Mouse (Mus musculus): ENCODE measurements around the gene Mast3. TPM values are rescaled to one million over a fixed set of nuclear protein-coding genes. Genes with fewer than 3 reads are reported as not detected.

The Mast3 gene
- polyA plus RNA-seq, 1 experiment, result 370 TPM

DNA sequence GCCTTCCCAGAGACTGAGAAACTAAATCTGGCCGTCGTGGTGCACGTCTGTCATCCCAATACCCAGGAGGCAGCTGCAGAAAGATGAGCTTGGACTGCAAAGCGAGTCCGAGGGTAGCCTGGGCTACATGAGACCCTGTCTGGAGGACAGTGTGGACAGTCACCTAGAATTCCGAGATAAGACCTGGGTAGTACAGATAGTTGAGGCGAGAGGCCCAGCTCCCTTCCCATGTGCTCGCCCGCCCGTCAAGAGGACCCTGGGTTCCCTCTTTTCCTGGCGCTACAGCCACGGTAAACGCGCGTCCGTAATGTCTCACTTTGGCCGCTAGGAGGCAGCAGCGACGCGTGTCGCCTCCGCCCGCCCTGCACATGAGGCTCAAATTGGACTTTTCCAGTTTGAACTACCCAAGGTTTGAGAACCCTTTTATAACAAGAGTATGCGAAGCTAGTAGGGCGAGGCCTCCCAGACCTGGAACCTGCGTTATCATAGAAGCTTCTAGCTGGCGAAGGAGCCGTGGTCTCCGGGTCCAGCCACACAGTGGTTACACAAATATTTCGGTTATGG is 16.6 kb upstream of the Mast3 start:
- Histone ChIP-seq H3K27me3 (replicated peaks) (peaks cover 29% of the 10 kb centered on the region), H3K9me3 (peaks cover 15% of the 10 kb centered on the region), H3K4me3 (replicated peaks) (peak overlapping the region; percentile 53), H3K36me3 (replicated peaks; ENCODE audit: low read length) (peaks cover 48% of the 10 kb centered on the region), H3K4me1 (peaks cover 65% of the 10 kb centered on the region)
- TF ChIP-seq FLI1 (IDR thresholded peaks at IDR 0.05; ENCODE audit: low read length) (no peak), GATA1 (IDR thresholded peaks at IDR 0.05; ENCODE audit: borderline replicate concordance, low read length) (no peak)

DNA sequence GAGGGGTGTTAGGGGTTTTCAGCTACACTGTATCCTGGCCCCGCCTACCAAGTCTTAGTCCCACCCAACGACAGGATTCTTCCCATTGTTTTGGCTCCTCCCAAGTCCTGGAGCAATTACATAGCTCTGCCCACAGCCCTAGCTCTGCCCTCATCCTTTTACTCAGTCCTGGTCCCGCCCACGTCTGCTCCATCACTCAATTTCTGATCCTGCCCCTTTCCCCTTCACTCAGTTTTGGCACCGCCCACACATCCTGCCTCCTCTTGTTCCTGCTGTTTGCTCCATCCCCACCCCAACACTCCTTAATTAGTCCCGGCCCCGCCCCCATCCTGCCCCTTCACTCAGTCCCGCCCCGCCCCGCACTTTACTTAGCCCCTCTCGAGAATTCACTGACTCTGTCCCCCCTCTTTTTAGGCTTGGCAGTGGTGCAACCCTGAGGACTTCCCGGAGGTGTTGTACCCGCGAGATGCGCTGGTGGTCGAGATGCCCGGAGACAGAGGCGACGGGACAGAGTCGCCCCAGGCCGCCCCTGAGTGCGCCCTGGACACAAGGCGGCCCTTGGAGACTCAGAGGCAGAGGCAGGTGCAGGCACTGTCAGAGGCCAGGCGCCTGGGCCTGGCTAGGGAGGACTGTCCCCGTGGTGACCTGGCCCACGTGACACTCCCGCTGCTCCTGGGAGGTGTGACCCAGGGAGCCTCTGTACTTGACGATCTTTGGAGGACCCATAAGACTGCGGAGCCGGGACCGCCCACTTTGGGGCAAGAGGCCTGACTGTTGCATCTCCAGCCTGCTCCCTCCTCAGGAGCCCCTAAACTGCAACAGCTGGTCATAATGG is 15.5 kb upstream of the Mast3 start:
- Histone ChIP-seq H3K27me3 (replicated peaks) (peaks cover 17% of the 10 kb centered on the region), H3K4me1 (peaks cover 72% of the 10 kb centered on the region), H3K36me3 (replicated peaks; ENCODE audit: low read length) (peaks cover 59% of the 10 kb centered on the region), H3K9me3 (peaks cover 10% of the 10 kb centered on the region), H3K4me3 (replicated peaks) (no peak overlapping the region)
- no peak for TF ChIP-seq FLI1 (IDR thresholded peaks at IDR 0.05; ENCODE audit: low read length)
- TF ChIP-seq GATA1 (IDR thresholded peaks at IDR 0.05; ENCODE audit: borderline replicate concordance, low read length), result no peak

DNA sequence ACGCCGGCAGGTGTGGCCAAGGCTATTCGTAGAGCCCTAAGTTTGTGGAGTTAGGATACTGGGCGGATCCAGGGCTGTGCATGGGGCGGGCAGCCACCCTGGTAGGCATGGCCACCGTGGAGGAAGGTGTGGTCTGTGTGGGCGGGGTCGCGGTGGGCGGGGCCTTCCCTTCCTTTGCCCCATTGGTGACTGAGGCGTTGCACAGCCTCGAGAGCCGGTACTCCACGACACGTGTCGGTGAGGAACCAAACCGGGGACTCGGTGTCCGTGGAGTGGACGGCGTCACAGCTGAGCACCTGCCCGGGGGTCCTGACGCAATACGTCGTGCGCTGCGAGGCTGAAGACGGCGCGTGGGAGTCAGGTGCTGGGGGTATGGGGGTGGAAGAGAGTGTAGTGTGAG is 11.8 kb upstream of the Mast3 start:
- H3K36me3 ChIP-seq (replicated peaks; ENCODE audit: low read length), result peaks cover 83% of the 10 kb centered on the region
- peaks cover 10% of the 10 kb centered on the region for H3K9me3 ChIP-seq
- TF ChIP-seq FLI1 (IDR thresholded peaks at IDR 0.05; ENCODE audit: low read length), result no peak
- no peak for TF ChIP-seq GATA1 (IDR thresholded peaks at IDR 0.05; ENCODE audit: borderline replicate concordance, low read length)
- H3K4me3 ChIP-seq (replicated peaks), result peak overlapping the region; percentile 92
- H3K27me3 ChIP-seq (replicated peaks), result no peaks in the 10 kb centered on the region
- H3K4me1 ChIP-seq, result peaks cover 79% of the 10 kb centered on the region

DNA sequence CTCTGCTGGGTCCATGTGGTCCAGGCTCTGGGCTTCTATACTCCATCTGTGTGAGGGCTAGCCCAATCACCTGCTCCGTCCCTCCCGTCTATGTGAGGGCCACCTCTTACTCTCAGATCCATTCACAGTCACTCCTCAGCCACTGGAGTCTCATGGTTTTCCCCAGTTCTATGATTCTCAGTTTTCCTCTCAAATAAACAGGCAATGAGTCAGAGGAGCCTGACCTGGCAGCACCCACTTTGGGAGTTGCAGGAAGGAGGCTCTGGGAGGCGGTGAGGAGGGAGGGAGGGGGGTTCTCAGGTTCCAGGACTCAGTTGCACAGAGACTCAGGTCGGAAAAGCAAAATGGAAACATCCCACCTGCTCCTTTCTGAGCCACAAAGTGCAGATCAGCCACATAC is 8.0 kb upstream of the Mast3 start:
- Histone ChIP-seq H3K27me3 (replicated peaks) (no peaks in the 10 kb centered on the region), H3K4me3 (replicated peaks) (peak overlapping the region; percentile 56), H3K36me3 (replicated peaks; ENCODE audit: low read length) (peaks cover 64% of the 10 kb centered on the region), H3K9me3 (no peaks in the 10 kb centered on the region), H3K4me1 (peaks cover 91% of the 10 kb centered on the region)
- no peak for TF ChIP-seq FLI1 (IDR thresholded peaks at IDR 0.05; ENCODE audit: low read length)
- TF ChIP-seq GATA1 (IDR thresholded peaks at IDR 0.05; ENCODE audit: borderline replicate concordance, low read length), result no peak

DNA sequence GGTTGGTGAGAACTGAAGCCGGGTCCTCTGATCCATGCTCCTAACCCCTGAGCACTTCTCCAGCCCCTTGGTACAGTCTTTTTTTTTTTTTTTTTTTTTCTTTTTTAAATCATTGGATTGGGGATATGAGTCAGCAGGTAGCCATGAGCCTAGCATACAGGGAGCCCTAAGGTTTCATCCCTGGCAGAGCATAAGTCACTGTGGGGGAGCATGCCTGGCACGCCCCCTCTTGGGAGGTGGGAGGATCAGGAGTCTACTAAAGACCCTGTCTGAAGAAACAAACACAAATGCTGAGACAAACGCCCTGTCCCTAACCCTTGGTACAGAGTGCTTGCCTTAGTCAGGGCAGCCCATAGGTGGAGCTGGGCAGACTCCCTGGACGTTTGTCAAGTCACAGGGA is 7.2 kb upstream of the Mast3 start:
- H3K4me1 ChIP-seq, result peaks cover 96% of the 10 kb centered on the region
- H3K36me3 ChIP-seq (replicated peaks; ENCODE audit: low read length), result peaks cover 60% of the 10 kb centered on the region
- H3K4me3 ChIP-seq (replicated peaks), result peak overlapping the region; percentile 83
- no peaks in the 10 kb centered on the region for H3K27me3 ChIP-seq (replicated peaks)
- H3K9me3 ChIP-seq, result no peaks in the 10 kb centered on the region
- TF ChIP-seq GATA1 (IDR thresholded peaks at IDR 0.05; ENCODE audit: borderline replicate concordance, low read length) (no peak), FLI1 (IDR thresholded peaks at IDR 0.05; ENCODE audit: low read length) (no peak)

DNA sequence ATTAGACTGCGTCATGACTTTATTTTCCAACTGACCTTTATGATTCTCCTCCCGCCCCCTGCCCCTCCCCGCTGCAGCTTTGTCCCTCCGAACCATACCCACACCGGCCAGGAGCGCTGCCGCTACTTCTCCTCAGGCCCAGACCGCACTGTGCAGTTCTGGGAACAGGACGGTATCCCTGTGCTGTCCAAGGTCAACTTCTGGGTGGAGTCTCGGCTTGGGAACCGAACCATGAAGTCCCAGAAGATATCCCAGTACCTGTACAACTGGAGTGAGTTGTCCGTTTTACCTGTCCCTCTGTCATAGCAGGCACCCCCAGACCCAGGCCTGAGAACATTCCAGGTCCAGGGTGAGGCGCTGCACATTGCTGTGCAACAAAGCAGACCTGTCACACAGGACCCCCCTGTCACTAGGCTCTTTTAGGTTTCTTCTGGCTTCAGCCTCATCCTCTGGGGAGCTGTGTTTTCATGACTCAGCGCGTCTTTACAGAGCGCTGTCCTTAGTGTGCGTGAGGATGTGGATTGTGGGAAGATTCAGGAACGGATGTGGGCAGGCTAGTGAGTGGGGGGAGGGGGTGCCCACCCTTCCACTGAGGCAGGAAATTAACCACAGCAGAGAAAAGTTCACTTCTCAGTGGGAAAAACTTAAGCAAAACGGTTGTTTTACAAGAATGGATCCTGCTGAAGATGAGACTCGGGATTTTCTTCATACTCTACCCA is 6.3 kb upstream of the Mast3 start:
- TF ChIP-seq GATA1 (IDR thresholded peaks at IDR 0.05; ENCODE audit: borderline replicate concordance, low read length) (no peak), FLI1 (IDR thresholded peaks at IDR 0.05; ENCODE audit: low read length) (peak; percentile 55; the same call in 1 of the 2 replicates)
- H3K4me1 ChIP-seq, result peaks cover 96% of the 10 kb centered on the region

DNA sequence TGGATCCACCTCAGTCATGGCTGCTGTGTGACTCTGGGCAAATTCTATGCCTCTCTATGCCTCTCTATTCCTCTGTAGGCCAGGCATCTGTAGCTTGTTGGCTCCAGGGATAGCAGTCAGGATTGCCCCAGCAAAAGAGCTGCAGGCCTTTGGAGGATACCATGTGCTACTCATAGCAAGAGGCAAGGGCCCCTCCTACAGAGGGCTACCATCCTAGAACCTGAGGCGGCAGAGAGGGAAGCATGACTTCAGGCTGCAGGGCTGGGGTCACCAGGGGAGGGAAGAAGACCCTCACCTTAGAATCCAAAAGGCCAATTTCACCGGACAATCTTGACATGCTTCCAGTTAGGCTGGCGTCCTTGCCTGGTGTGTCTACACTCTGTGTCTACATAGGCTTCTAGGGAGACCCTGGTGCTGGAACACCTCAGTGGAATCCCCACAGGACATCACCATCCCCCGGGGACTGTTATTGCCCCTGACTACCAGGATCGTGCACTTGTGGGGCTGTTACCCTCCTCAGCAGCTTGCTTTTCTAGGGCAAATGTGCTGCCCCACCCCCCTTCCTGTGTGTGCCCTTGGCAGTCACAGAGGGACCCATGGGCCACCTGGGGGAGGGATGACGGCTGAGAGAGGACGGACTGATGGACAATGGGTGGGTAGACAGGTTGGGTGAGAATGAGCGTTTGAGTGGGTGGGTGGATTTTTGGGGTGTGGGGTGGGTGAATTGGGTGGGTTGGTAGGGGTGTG is 4.3 kb upstream of the Mast3 start:
- Histone ChIP-seq H3K36me3 (replicated peaks; ENCODE audit: low read length) (peaks cover 35% of the 10 kb centered on the region), H3K4me1 (peaks cover 89% of the 10 kb centered on the region), H3K4me3 (replicated peaks) (peak overlapping the region; percentile 80), H3K9me3 (no peaks in the 10 kb centered on the region), H3K27me3 (replicated peaks) (no peaks in the 10 kb centered on the region)
- TF ChIP-seq GATA1 (IDR thresholded peaks at IDR 0.05; ENCODE audit: borderline replicate concordance, low read length) (no peak), FLI1 (IDR thresholded peaks at IDR 0.05; ENCODE audit: low read length) (no peak)

More for the DNA sequence above, 6.3 kb upstream of the Mast3 start:
- peak overlapping the region; percentile 88 for H3K4me3 ChIP-seq (replicated peaks)
- H3K9me3 ChIP-seq, result no peaks in the 10 kb centered on the region
- peaks cover 52% of the 10 kb centered on the region for H3K36me3 ChIP-seq (replicated peaks; ENCODE audit: low read length)
- H3K27me3 ChIP-seq (replicated peaks), result no peaks in the 10 kb centered on the region

DNA sequence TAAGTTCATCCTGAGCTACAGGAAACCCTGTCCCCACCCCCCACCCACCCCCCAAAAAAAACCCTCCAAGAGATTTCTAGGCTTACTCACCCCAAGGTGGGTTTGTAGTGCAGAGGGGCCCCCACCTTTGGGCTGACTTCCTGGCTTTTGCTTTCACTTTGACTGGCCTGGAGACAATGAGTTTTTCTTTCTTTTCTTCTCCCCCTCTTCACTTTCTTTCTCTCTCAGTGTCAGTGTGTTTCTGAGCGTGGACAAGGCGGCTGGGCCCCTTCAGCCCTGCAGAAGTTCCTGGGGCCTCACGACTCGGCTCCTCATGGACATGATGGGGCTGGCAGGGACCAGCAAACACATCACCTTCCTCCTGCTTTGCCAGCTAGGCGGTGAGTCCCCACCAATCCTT is 3.4 kb upstream of the Mast3 start, which contains the start of gene Il12rb1:
Gene Il12rb1, plus strand, starts transcription at position 211 of the 400 bp plus-strand sequence.
- H3K27me3 ChIP-seq (replicated peaks), result no peaks in the 10 kb centered on the region
- H3K36me3 ChIP-seq (replicated peaks; ENCODE audit: low read length), result peaks cover 30% of the 10 kb centered on the region
- H3K4me1 ChIP-seq, result peaks cover 85% of the 10 kb centered on the region
- no peaks in the 10 kb centered on the region for H3K9me3 ChIP-seq
- H3K4me3 ChIP-seq (replicated peaks), result peak within 1 kb of the TSS; percentile 87
- no peak for TF ChIP-seq FLI1 (IDR thresholded peaks at IDR 0.05; ENCODE audit: low read length)
- TF ChIP-seq GATA1 (IDR thresholded peaks at IDR 0.05; ENCODE audit: borderline replicate concordance, low read length), result no peak

DNA sequence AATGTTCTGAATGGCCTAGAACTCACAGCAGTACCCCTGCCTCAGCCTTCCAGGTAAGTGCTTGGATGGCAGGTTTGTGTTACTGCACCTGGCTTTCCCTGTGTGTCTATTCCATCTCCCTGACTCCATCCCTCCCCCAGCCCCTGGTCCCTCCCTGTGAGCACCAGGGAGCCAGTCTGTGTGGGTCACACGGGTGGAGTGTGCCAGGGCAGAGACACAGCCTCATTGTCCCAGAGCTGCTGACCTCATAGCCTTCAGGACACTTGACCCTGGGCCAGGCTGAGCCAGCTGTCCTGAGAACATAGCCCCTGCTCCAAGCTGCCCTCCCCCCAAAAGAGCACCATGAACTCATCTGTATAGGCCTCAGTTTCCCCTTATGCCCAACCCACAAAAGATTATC is 2.5 kb upstream of the Mast3 start:
- Histone ChIP-seq H3K9me3 (no peaks in the 10 kb centered on the region), H3K36me3 (replicated peaks; ENCODE audit: low read length) (peaks cover 28% of the 10 kb centered on the region), H3K4me3 (replicated peaks) (peak overlapping the region; percentile 87), H3K27me3 (replicated peaks) (no peaks in the 10 kb centered on the region), H3K4me1 (peaks cover 85% of the 10 kb centered on the region)
- TF ChIP-seq GATA1 (IDR thresholded peaks at IDR 0.05; ENCODE audit: borderline replicate concordance, low read length) (no peak), FLI1 (IDR thresholded peaks at IDR 0.05; ENCODE audit: low read length) (no peak)

All from megakaryocyte, embryonic 14.5 days (primary cell).